Mouse (Mus musculus) bone marrow, adult 2 months (tissue): Measurements from ENCODE around the gene Cacna1d.

Experiments used
- CTCF ChIP-seq: fragments of 200-500 bp; IDR thresholded peaks from 2 replicates; pipeline ENCODE4 v1.5.1; 2011; ENCODE audit warnings: low read length, control low read depth; ENCODE audit not compliant: control insufficient read depth, insufficient read depth
- POLR2A ChIP-seq: fragments of 200-500 bp; IDR thresholded peaks from 2 replicates; pipeline ENCODE4 v1.6.1; 2011; ENCODE audit warnings: low read depth, mild to moderate bottlenecking, control low read depth, low read length, borderline replicate concordance; ENCODE audit not compliant: control insufficient read depth

GRCm38 (mm10) chr14:30168387-30168786, 322.9 kb downstream of the Cacna1d start:
- no peak for TF ChIP-seq POLR2A
- TF ChIP-seq CTCF: no peak
